Mouse (Mus musculus): ENCODE measurements around the gene Ms4a4b.
"Not testable (repeated sequence)": the region's sequence is repeated elsewhere in the genome, so short reads cannot be mapped to it uniquely, and the experiment has no call there.

Gene Ms4a4b

GRCm38 (mm10) chr19:11443338-11443737 is at the start of gene Ms4a4b:
Gene Ms4a4b (plus strand): TSS chr19:11443553.
- DNase-seq (ENCODE audit: low read depth, low spot score) = no peak

- DNase-seq (ENCODE audit: low read depth, low spot score) = no peak
Measured at GRCm38 (mm10) chr19:11395769-11396168, 47.6 kb upstream of the Ms4a4b start.

DNA sequence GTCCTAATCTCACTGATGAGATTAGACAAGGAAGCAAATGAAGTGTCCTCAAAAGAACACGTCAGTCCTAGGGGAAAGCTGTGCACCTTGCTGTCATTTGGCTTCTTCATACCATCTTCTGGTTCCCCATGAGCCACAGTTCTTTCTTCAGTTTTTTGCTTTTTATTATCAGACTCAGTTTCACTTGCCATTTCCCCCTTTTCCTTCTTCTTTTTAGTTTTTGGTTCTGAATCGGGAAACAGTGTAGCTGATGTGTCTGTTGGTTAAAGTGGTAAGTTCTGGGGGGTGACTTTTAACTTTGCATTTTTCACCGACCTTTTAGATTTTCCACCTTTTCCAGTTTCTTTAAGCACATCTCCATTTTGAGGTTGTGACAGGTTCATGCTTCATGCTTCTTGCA is 38.8 kb upstream of the Ms4a4b start, which contains the start of gene Ms4a4c:
Ms4a4c (plus strand) TSS at position 244 of the 400 bp plus-strand sequence.
- no peak for DNase-seq (ENCODE audit: low read depth, low spot score)

- no peak for DNase-seq (ENCODE audit: low read depth, low spot score)
Measured at GRCm38 (mm10) chr19:11407428-11407827, 35.9 kb upstream of the Ms4a4b start.

- no peak for DNase-seq (ENCODE audit: low read depth, low spot score)
Measured at GRCm38 (mm10) chr19:11408591-11408990, 34.8 kb upstream of the Ms4a4b start.

DNA sequence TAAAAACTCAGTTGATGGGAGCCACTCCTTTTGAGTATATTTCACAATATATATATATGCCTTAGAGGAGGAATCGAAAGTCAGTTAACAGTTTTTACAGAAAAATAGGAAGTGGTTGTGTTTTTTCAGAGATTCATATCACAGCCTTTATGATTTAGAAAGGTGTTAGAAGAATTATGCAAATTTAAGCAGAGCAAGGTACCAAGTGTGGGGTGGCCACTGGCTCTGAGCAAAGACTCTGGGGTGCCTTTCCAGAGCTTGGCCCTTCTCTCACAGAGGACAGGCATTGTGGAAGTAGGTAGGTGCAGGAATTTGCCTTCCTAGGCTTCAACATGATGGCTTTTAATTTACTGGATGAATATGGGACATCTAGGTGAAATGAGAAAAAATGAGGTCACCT is 31.7 kb upstream of the Ms4a4b start:
- DNase-seq (ENCODE audit: low read depth, low spot score) = no peak

- DNase-seq (ENCODE audit: low read depth, low spot score) = no peak
Measured at GRCm38 (mm10) chr19:11414084-11414483, 29.3 kb upstream of the Ms4a4b start.

DNA sequence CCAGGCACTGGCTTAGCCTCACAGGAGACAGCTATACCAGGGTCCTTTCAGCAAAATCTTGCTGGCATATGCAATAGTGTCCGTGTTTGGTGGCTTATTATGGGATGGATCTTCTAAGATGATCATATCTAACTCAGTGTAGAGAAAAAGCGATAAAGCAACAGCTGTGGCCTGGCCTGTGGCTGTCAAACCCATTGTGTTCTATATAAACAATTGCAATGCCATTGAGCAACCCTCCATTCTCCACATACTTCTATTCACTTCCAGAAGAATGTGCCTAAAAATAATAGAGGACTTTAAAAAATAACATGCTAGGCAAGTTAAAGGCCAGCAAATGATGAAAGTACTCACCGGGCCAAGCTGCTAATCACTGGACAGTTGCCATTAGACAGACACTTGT is 27.8 kb upstream of the Ms4a4b start:
- no peak for DNase-seq (ENCODE audit: low read depth, low spot score)

DNA sequence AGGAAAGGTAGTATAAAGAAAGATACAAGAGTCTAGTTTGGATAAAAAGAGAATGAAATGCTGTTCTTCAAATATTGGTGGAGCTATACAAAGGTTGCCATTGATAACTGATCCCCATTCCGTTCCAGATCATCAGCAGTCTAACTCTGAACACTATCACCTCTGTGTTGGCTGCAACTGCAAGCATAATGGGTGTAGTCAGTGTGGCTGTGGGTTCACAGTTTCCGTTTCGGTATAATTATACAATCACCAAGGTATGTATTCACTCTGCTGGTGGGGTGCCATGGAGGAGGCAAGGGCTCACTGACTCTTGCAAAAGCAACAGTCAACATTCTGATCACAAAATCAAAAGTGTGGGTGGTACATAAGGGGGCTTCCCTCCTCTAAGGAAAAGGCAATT is 24.5 kb upstream of the Ms4a4b start:
- DNase-seq (ENCODE audit: low read depth, low spot score) = not testable (repeated sequence)

DNA sequence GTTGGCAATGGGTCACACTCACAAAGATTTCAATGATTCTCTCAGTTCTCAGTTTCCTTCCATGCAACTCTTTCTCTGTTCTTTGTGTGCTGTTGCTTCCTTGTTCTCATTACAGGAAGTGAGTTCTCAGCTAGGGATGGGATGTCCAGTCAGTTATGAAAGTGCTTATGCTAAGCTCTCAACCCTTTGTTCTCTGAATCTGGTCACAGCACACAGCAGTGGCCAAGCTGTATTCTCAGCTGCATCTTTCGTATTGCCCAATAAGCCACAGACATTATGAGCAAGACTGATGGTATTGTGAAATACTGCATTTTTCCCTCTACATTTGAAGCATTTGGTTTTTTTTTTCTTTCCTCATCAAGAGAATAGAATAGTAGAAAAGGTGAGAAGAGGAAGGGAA is 12.1 kb upstream of the Ms4a4b start:
- not testable (repeated sequence) for DNase-seq (ENCODE audit: low read depth, low spot score)

DNA sequence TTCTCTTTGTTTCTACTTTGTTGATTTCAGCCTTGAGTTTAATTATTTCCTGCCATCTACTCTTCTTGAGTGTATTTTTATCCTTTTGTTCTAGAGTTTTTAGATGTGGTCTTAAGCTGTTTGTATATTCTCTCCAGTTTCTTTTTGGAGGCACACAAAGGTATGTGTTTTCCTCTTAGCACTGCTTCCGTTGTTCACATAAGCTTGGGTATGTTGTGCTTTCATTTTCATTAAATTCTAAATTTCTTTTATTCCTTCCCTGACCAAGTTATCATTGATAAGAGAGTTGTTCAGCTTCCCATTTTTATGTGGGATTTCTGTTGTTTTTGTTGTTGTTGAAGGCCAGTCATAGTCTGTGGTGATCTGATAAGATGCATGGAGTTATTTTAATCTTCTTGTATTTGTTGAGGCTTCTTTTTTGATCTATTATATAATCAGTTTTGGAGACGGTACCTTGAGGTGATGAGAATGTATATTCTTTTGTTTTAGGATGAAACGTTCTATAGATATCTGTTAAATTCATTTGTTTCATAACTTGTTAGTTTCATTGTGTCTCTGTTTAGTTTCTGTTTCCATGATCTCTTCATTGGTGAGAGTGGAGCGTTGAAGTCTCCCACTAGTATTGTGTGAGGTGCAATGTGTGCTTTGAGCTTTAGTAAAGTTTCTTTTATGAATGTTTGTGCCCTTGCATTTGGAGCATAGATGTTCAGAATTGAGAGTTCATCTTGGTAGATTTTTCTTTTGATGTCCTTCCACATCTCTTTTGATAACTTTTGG is 8.1 kb upstream of the Ms4a4b start:
- no peak for DNase-seq (ENCODE audit: low read depth, low spot score)

- no peak for DNase-seq (ENCODE audit: low read depth, low spot score)
Measured at GRCm38 (mm10) chr19:11443964-11444363, 611 bp downstream of the Ms4a4b start.

GRCm38 (mm10) chr19:11447238-11447637 is 3.9 kb downstream of the Ms4a4b start:
- DNase-seq (ENCODE audit: low read depth, low spot score) = no peak

- not testable (repeated sequence) for DNase-seq (ENCODE audit: low read depth, low spot score)
Measured at GRCm38 (mm10) chr19:11459041-11459440, 15.7 kb downstream of the Ms4a4b start.

DNA sequence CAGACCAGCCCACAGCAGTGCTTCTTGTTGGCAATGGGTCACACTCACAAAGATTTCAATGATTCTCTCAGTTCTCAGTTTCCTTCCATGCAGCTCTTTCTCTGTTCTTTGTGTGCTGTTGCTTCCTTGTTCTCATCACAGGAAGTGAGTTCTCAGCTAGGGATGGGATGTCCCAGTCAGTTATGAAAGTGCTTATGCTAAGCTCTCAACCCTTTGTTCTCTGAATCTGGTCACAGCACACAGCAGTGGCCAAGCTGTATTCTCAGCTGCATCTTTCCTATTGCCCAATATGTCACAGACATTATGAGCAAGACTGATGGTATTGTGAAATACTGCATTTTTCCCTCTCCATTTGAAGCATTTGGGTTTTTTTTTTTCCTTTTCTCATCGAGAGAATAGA is 21.4 kb downstream of the Ms4a4b start:
- not testable (repeated sequence) for DNase-seq (ENCODE audit: low read depth, low spot score)

DNA sequence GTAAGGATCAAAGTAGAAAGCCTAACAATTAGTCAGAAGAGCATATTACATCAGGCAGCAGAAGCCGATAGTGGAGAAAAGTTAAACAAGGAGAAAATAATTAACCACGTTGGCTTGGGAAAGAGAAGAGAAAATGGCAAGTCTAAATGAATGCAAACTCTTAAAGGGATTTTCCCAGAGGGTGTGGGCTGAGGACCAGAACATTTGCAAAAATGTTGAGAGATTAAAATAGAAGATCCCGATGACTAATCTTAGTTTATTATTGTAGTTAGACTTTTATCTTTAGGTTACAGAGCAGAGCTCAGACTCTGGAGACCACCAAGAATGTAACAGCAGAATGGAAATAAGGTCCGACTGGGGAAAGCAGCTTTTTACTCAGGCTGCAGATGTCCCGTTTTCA is 23.1 kb downstream of the Ms4a4b start:
- no peak for DNase-seq (ENCODE audit: low read depth, low spot score)

DNA sequence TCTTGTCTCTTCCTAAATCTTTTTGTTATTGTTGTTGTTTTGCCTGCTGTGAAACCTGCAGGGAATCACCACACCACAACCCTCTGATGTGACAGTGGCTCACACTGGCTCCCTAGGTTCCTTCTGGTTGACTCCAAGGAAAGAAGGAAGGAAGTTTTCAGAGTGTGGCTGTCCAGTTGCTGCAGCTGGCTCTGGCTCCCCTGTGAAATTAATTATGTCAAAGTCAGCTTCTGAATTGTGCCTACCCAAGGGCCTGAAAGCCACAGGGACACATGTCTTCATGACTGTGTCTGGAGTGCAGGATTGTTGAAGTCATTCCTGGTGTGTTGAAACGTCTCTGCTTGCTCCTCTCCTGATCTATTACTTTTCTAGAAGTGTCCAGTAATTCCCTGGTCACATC is 25.0 kb downstream of the Ms4a4b start:
- DNase-seq (ENCODE audit: low read depth, low spot score) = not testable (repeated sequence)

GRCm38 (mm10) chr19:11469215-11469614 is 25.9 kb downstream of the Ms4a4b start, which contains the start of gene Ms4a6c:
Gene Ms4a6c (plus strand): TSS chr19:11469366.
- DNase-seq (ENCODE audit: low read depth, low spot score) = not testable (repeated sequence)

DNA sequence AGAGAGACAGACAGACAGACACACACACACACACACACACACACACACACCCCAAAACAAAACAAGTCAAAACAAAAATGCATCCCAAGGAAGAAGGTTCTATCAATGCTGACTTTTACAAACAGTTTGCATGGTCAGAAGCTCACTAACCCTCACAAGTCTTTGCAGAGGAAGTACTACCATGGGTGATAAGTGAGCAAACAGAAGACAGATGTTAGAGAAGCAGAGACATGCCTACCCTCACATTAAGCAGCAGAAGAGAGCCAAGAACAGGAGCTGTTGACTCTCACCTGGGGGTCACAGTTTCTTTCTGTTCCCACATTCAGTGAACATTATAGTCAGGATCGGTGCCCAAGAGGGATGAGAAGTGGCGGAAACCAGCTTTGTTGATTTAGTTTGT is 36.4 kb downstream of the Ms4a4b start:
- DNase-seq (ENCODE audit: low read depth, low spot score) = no peak

GRCm38 (mm10) chr19:11482684-11483083 is 39.3 kb downstream of the Ms4a4b start:
- no peak for DNase-seq (ENCODE audit: low read depth, low spot score)

GRCm38 (mm10) chr19:11483941-11484340 is 40.6 kb downstream of the Ms4a4b start:
- DNase-seq (ENCODE audit: low read depth, low spot score) = no peak

DNA sequence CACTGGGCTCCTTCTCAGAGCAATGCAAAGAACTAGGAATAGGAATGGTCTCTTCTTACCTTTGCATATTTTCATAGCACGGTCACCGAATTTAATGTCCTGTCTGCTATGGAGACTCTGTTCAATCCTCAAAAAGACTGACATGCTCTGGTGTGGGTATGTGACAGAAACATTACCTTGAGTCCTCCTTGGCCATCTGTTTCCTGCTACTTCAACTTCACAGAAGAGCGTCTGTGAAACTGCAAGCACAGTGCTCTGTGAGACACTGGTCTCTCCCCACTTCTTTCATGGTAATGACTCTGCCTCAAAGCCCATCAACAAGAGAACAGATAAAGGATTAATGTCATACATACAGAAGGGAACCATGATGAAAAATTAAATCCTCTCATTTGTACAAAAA is 41.0 kb downstream of the Ms4a4b start:
- DNase-seq (ENCODE audit: low read depth, low spot score) = no peak

DNA sequence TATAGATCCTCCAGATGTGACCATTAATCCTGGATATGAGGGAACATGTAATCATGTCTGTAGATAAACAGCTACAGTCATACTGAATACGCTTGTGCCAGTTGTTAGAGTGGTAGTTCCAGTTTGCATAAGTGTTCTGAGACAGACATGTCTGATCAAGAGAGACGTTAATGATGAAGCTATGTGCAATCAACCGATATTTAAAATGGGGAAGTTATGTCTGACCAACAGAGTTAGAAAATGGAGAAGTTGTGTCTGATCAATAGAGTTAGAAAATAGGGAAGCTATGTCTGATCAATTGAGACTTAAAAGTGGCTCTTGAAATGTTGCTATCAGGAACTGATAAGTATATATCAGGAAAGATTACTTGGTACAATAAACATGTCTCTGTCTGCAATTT is 41.9 kb downstream of the Ms4a4b start:
- no peak for DNase-seq (ENCODE audit: low read depth, low spot score)

GRCm38 (mm10) chr19:11485746-11486145 is 42.4 kb downstream of the Ms4a4b start, which contains the start of gene Gm8369:
Gene Gm8369 (plus strand): TSS chr19:11485938.
- no peak for DNase-seq (ENCODE audit: low read depth, low spot score)

Measured in retina, postnatal 7 days (tissue).